Mouse (Mus musculus): ENCODE results near the gene Sptbn2.

DNA sequence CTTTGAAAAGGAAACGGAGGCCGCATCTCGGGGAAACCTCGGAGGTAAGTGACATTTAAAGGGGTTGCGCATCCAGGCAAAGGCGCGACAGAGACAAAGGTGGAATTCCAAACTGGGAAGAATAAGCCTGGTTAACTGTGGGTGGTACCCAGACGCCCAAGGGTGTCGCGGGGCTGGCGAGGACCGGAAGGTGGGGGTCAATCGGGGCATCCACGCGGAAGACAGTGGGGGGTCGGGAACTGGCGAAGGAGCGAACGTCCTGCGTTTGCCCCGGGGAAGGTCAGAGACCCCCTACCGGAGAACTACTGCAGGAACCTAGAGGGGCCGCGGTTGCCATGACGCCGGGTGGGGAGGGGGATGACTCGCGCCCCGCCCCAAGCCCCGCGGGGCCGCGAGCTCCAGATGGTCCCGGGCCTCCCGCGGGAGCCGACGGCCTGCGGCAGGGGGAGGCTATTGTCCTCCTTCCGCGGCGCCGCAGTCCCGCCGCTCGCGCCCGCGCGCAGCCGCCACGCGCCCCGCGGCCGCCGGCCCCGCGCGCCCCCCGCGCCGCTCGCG lies 711 bp downstream of the Sptbn2 start:
- TF ChIP-seq POLR2A (IDR thresholded peaks at IDR 0.05; ENCODE audit: control insufficient read depth, low read depth, low read length) (no peak), CTCF (IDR thresholded peaks at IDR 0.05; ENCODE audit: control insufficient read depth, insufficient read depth, insufficient replicate concordance, low read depth, low read length) (no peak)

All from testis, adult 2 months (tissue).